Mouse (Mus musculus) brain, embryonic 14.5 days (tissue): ENCODE measurements around the gene Sh3rf3.

Experiments
- CTCF ChIP-seq: fragments of 200-500 bp; IDR thresholded peaks from 2 replicates; pipeline ENCODE4 v1.5.1; 2012; ENCODE audit warnings: inconsistent platforms, mild to moderate bottlenecking, moderate library complexity, borderline replicate concordance; ENCODE audit not compliant: insufficient read depth, insufficient read length; ENCODE audit errors: extremely low read depth
- POLR2A ChIP-seq: fragments of 200-500 bp; IDR thresholded peaks from 2 replicates; pipeline ENCODE4 v1.6.1; 2012; ENCODE audit warnings: mild to moderate bottlenecking, inconsistent platforms, borderline replicate concordance; ENCODE audit not compliant: poor library complexity, insufficient read depth, insufficient read length, severe bottlenecking; ENCODE audit errors: extremely low read depth

- TF ChIP-seq CTCF (no peak), POLR2A (no peak)
These were observed 108.6 kb downstream of the Sh3rf3 start for GRCm38 (mm10) chr10:58921643-58922188.
